Mouse (Mus musculus): ENCODE results near the gene Gtpbp3. TPM values are rescaled to one million over a fixed set of nuclear protein-coding genes. Genes with fewer than 3 reads are reported as not detected.

Gtpbp3 gene
- polyA plus RNA-seq, 1 experiment from 2014 or later, result 19.2 TPM

DNA sequence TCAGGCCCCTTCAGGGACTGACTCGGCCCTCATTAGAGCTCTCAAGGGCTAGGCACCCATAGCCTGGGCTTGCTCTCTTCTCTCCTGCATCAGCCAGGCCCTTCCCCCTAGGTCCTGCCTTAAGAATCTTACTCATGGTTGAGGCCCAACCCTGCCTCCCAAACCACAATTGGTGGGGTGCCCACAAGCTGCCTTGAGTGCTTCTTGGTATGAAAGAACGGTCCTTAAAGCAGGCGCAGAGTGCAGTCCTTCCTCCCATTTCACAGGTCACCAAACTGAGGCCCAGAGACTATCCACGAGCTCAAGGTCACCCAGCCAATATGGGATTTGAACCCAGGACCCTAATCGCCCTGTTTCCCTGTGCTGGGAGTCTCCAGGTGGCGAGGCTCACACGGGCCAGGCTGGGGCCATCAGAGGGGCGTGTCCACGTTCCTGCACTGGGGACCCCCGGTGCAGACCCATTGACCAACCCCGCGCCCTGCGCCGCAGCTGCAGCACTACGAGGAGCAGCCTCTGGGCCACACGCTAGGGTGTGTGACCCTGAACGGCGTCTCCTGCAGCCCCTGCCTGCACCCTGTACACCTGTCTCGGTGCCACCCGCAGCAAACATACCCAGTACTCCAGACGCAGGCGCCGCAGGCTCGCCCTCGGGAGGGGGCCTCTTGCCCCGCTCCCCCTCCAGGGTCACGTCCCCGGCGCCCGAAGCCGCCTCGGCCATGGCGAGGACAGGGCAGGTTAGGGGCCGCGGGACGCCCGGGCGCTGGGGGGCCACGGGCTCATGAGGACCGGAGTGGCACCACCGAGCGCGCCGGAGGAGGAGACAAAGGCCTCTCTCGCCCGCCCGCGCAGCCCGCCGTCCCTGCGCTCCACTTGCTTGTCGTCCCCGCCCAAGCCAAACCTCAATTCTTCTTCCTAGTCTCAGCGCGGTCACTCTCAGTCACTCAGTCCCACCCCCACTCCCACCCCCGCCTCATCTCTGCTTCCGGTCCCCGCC is 2.5 kb upstream of the Gtpbp3 start, which contains the start of gene Ano8:
TSS of gene Ano8 (minus strand) at position 822 of the 994 bp plus-strand sequence.
- Histone ChIP-seq H3K27ac (0 out of 2 replicates have a peak within 1 kb of the TSS, but pooled peaks have one; percentile 48), H3K9ac (peak within 1 kb of the TSS; percentile 81), H3K4me3 (peak within 1 kb of the TSS; percentile 73), H3K36me3 (peaks cover 23% of the 10 kb centered on the region), H3K9me3 (no peaks in the 10 kb centered on the region), H3K27me3 (no peaks in the 10 kb centered on the region), H3K4me2 (peak within 1 kb of the TSS; percentile 88), H3K4me1 (peaks cover 37% of the 10 kb centered on the region)
- WGBS, result 5% methylated on average over 53 of the region's 58 CpGs
- peak; percentile 22; the same call in 1 of the 2 replicates for ATAC-seq (ENCODE audit: insufficient number of reproducible peaks, low FRiP score, low TSS enrichment, low read depth)

DNA sequence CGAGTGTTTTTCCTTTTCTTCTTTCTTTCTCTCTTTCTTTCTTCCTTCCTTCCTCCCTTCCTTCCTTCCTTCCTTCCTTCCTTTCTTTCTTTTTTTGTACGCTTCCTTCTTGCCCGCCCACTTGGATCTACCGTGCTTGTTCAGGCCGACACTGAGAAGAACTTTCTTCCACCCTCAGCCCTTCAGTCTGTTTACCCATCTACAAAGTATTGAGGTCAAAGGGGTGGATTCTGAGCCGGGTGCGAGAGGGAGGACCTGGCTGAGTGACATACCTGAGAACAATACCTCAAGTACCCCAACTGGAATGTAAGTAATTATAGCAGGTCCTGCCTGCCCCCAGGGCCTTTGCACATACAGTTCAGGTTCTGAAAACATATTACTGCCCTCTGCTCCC is 1.8 kb upstream of the Gtpbp3 start:
- H3K27ac ChIP-seq, result 0 out of 2 replicates have a peak overlapping the region, but pooled peaks have one; percentile 38
- ATAC-seq (ENCODE audit: insufficient number of reproducible peaks, low FRiP score, low TSS enrichment, low read depth), result no peak
- H3K9me3 ChIP-seq, result no peaks in the 10 kb centered on the region
- 12% methylated on average over 7 of the region's 7 CpGs for WGBS
- peak overlapping the region; percentile 73 for H3K4me3 ChIP-seq
- no peaks in the 10 kb centered on the region for H3K27me3 ChIP-seq
- peaks cover 37% of the 10 kb centered on the region for H3K4me1 ChIP-seq
- H3K36me3 ChIP-seq, result peaks cover 23% of the 10 kb centered on the region
- peak overlapping the region; percentile 88 for H3K4me2 ChIP-seq
- no peak overlapping the region for H3K9ac ChIP-seq

DNA sequence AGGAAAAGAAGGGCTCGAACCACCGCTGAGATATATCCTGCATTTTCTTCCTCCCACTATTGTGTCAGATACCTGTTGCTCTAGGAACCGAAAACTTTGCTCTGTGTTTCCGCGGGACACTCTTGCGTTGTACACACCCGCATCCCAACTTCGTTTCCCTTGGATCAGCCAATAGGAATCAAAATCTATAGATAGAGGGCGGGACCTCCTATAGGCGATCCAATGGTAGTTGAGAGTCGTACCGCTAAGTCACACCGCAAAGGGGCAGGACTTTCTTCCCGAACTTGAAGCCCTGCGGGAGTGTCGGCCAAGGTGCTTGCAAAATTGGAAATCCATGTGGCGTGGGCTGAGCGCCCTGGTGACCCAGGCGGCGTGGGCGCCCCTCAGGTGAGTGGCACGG is 551 bp downstream of the Gtpbp3 start:
- H3K9ac ChIP-seq, result peak overlapping the region; percentile 67
- H3K4me1 ChIP-seq, result peaks cover 37% of the 10 kb centered on the region
- peak; percentile 87 for ATAC-seq (ENCODE audit: insufficient number of reproducible peaks, low FRiP score, low TSS enrichment, low read depth)
- peak overlapping the region; percentile 74 for H3K4me3 ChIP-seq
- H3K27me3 ChIP-seq, result no peaks in the 10 kb centered on the region
- H3K36me3 ChIP-seq, result peaks cover 34% of the 10 kb centered on the region
- H3K27ac ChIP-seq, result peak overlapping the region; percentile 94
- under 1% methylated on average over 22 of the region's 22 CpGs for WGBS
- no peaks in the 10 kb centered on the region for H3K9me3 ChIP-seq
- peak overlapping the region; percentile 97 for H3K4me2 ChIP-seq

DNA sequence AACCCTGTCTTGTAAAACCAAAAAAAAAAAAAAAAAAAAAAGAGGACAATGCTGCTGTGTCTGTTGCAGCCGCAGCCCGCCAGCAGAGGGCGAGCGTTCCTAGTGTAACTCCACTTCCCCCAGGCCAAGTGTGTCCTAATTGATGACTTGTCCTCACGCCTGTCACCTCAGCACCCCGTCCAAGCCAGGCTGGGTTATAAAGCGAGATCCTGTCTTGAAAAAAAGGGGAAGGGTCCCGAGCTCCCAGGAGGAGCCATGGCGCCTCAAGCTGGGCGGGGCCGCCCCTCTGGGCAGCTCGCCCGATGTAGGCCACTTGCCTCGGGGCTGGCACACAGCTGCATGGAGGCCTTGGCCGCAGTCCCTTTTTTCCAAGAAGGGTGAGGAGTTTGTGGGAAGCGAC is 7.1 kb downstream of the Gtpbp3 start:
- Histone ChIP-seq H3K27ac (peak overlapping the region; percentile 63; the same call in 1 of the 2 replicates), H3K36me3 (peaks cover 42% of the 10 kb centered on the region), H3K4me3 (0 out of 2 replicates have a peak overlapping the region, but pooled peaks have one; percentile 8), H3K4me1 (peaks cover 44% of the 10 kb centered on the region), H3K27me3 (no peaks in the 10 kb centered on the region), H3K9me3 (no peaks in the 10 kb centered on the region), H3K9ac (no peak overlapping the region), H3K4me2 (peak overlapping the region; percentile 39)
- peak; percentile 56 for ATAC-seq (ENCODE audit: insufficient number of reproducible peaks, low FRiP score, low TSS enrichment, low read depth)
- WGBS, result 9% methylated on average over 15 of the region's 16 CpGs

DNA sequence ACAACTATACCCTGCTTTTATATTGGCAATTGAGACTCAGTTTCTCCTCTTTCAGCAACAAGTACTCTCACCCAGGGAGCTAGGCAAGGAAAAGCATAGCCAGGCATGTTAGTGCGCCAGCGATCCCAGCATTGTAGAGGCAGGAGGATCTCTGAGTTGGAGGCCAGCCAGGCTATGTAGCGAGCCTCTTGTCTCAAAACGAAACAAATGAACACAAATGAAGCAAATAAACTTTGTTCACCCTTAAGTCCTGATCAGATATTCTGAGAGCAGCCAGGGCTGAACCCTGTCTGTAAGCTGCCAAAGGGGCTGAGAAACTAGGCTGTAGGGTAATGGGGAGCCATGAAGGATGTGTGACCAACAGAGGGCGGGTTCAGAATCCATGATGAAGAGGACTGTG is 7.9 kb downstream of the Gtpbp3 start:
- no peaks in the 10 kb centered on the region for H3K9me3 ChIP-seq
- WGBS, result 91% methylated on average over 5 of the region's 5 CpGs
- no peak for ATAC-seq (ENCODE audit: insufficient number of reproducible peaks, low FRiP score, low TSS enrichment, low read depth)
- no peak overlapping the region for H3K4me2 ChIP-seq
- H3K27ac ChIP-seq, result peak overlapping the region; percentile 67
- no peak overlapping the region for H3K4me3 ChIP-seq
- H3K9ac ChIP-seq, result no peak overlapping the region
- no peaks in the 10 kb centered on the region for H3K27me3 ChIP-seq
- peaks cover 34% of the 10 kb centered on the region for H3K36me3 ChIP-seq
- H3K4me1 ChIP-seq, result peaks cover 46% of the 10 kb centered on the region

DNA sequence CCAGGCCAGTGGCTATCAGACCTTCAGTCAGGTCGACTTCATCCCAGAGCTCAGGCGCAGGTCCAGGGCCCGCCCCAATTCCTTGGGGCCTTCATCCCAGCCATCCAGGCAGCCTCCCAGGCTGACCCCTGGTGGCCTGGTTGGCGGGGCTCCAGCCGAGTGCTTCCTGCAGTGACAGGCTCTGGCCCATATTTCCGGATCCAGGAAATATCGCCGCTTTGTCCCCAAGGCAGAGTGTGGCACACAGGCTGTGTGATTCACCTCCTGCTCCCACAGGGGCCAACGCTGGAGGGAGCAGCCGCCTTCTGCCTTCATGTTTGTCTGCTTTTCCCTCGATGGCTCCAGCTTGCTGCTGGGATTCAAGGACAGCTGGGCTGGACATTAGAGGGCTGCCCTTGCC is 8.6 kb downstream of the Gtpbp3 start:
- H3K27me3 ChIP-seq, result no peaks in the 10 kb centered on the region
- H3K4me2 ChIP-seq, result no peak overlapping the region
- H3K9me3 ChIP-seq, result no peaks in the 10 kb centered on the region
- peak overlapping the region; percentile 67 for H3K27ac ChIP-seq
- peaks cover 46% of the 10 kb centered on the region for H3K4me1 ChIP-seq
- peaks cover 28% of the 10 kb centered on the region for H3K36me3 ChIP-seq
- WGBS, result 39% methylated on average over 11 of the region's 11 CpGs
- ATAC-seq (ENCODE audit: insufficient number of reproducible peaks, low FRiP score, low TSS enrichment, low read depth), result no peak
- no peak overlapping the region for H3K4me3 ChIP-seq
- no peak overlapping the region for H3K9ac ChIP-seq

DNA sequence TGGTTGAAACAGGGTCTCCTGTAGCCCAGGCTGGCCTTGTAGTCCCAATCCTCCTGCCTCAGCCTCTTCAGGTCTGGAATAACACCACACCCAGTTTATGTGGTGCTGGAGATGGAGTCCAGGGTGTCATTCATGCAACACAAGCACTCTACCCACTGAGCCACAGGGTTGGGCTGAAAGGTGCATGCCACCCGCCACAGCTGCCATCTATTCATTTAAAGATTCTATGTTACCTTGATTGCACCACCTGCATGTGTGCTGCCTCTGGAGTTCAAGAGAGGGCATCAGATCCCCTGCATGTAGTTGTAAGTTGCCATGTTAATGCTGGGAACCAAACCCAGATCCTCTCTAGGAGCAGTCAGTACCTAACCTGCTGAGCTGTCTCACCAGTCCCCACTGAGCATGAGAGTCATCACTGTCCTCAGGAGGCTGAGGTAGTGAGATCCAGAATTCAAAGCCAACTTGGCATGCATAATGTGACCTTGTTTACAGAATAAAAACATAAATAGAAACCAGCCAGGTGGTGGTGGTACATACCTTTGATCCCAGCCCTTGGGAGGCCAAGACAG is 9.3 kb downstream of the Gtpbp3 start:
- ATAC-seq (ENCODE audit: insufficient number of reproducible peaks, low FRiP score, low TSS enrichment, low read depth), result no peak
- Histone ChIP-seq H3K27me3 (no peaks in the 10 kb centered on the region), H3K27ac (peak overlapping the region; percentile 43), H3K4me2 (no peak overlapping the region), H3K36me3 (peaks cover 22% of the 10 kb centered on the region), H3K4me1 (peaks cover 46% of the 10 kb centered on the region), H3K9ac (no peak overlapping the region), H3K4me3 (no peak overlapping the region), H3K9me3 (no peaks in the 10 kb centered on the region)
- 93% methylated on average over 1 of the region's 1 CpGs for WGBS

DNA sequence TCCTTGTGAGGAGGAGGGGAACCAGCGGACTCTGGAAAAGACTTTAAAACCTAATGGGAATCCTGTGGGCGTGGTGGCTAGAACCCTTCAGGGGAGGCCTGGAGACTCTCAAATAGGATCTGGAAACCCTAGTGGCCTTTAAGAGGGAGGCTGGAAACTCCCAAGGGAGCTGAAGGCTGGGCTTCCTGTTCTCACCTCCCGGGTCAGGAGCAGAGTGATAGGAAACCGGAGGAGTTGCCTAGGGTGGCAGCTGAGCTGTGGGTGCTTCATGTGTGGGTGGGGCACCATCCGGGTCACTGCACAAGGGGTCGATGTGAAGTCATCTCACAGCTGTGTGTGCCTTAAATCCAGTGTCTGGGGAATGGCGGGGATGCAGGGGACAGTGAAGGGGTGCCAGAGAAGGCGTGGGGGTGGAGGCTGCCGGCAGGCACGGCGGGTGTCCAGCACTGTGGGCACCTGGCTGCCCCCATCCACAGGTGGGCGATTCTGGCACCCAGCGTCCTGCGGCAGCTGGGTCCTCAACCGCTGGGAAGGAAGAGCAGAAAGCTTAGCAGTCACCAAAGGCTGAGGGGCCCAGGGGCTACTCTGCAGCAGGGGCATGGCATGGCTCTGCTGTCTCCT is 10.1 kb downstream of the Gtpbp3 start:
- Histone ChIP-seq H3K4me3 (no peak overlapping the region), H3K4me1 (peaks cover 46% of the 10 kb centered on the region), H3K9me3 (no peaks in the 10 kb centered on the region), H3K9ac (no peak overlapping the region), H3K27ac (peak overlapping the region; percentile 22), H3K27me3 (no peaks in the 10 kb centered on the region), H3K36me3 (peaks cover 14% of the 10 kb centered on the region), H3K4me2 (no peak overlapping the region)
- ATAC-seq (ENCODE audit: insufficient number of reproducible peaks, low FRiP score, low TSS enrichment, low read depth), result no peak
- WGBS, result 16% methylated on average over 15 of the region's 15 CpGs

DNA sequence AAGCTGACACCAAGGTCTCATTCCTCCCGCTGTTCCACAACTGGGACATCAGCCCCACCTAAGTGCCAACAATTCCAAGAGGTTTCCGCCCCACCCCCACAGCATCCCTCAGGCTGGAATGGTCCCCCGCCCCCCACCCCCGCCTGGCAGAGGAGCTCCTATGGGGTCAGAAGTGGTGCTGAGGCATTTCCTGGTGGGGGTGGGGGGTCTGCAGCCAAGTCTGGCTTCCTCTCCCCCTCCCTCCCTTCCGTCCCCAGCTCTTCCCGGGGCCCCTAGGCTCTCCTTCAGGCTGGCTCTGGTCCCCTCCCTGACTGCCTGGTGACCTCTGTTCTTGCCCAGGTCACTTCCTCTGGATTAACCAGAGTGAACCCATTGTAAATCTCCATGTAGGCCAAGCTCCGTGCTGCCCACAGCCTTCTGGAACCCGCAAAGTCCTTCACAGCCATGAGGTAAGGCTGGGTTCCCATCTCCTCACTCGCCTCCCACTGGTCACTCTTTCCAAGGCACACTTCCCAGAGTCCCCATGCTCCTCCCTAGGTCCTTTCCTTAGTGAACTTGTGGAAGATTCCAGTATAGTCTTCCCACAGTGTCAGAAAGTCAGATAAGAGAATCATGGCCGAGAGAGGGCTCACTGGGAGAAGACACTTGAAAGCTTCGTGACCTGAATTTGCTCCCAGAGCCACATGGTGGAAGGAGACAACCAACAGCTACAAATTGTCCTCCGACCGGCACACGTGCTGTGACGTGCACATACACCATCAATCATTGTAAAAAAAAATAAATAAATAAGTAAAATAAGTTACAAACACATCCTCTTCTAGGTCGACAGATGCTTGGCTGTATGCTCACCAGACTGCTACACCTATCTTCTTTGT is 11.2 kb downstream of the Gtpbp3 start:
- Histone ChIP-seq H3K36me3 (peaks cover 6% of the 10 kb centered on the region), H3K4me1 (peaks cover 46% of the 10 kb centered on the region), H3K4me2 (no peak overlapping the region), H3K27ac (peak overlapping the region; percentile 22), H3K27me3 (no peaks in the 10 kb centered on the region), H3K9me3 (no peaks in the 10 kb centered on the region), H3K4me3 (no peak overlapping the region), H3K9ac (no peak overlapping the region)
- WGBS, result 26% methylated on average over 16 of the region's 16 CpGs
- ATAC-seq (ENCODE audit: insufficient number of reproducible peaks, low FRiP score, low TSS enrichment, low read depth), result no peak

DNA sequence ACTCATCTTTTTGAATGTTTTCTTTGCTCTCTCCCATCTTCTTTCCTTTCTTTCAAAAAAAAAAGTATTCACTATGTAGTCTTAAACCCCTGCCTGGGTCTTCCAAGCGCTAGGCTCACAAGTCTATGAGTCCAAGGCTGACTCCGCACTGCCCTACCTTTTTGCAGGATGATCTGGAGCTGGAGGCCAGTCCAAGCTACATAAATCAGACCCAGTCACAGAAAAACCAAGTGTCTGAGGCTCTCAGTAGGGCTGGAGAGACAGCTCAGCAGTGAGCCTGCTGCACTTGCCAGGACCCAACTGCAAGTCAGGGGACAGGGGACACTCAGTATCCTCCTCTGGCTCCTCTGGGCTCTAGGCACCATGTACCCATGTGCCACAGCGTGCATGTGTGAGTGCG is 16.4 kb downstream of the Gtpbp3 start:
- peaks cover 41% of the 10 kb centered on the region for H3K27me3 ChIP-seq
- H3K9me3 ChIP-seq, result no peaks in the 10 kb centered on the region
- no peak overlapping the region for H3K4me3 ChIP-seq
- no peaks in the 10 kb centered on the region for H3K36me3 ChIP-seq
- H3K9ac ChIP-seq, result no peak overlapping the region
- 89% methylated on average over 4 of the region's 4 CpGs for WGBS
- H3K4me1 ChIP-seq, result peaks cover 16% of the 10 kb centered on the region
- no peak overlapping the region for H3K4me2 ChIP-seq
- no peak overlapping the region for H3K27ac ChIP-seq
- no peak for ATAC-seq (ENCODE audit: insufficient number of reproducible peaks, low FRiP score, low TSS enrichment, low read depth)

DNA sequence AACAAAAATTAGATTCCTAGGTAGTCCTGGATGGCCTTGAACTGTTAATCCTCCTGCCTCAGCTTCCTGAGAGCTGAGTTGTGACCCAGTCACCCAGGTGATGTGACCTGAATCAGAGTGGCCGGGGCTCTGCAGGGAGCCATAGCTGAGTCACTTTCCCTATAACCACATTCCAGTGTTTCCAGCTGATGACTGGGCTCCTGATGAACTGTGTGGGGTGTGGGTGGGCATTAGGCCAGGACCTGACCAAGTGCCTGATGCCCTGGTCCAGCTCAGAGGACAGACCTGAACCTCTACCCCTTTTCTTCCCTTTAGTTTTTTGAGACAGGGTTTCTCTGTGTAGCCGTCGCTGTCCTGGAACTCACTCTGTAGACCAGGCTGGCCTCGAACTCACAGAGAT is 17.4 kb downstream of the Gtpbp3 start:
- 93% methylated on average over 4 of the region's 4 CpGs for WGBS
- Histone ChIP-seq H3K4me1 (peaks cover 15% of the 10 kb centered on the region), H3K36me3 (no peaks in the 10 kb centered on the region), H3K27me3 (peaks cover 49% of the 10 kb centered on the region), H3K4me3 (no peak overlapping the region), H3K9me3 (no peaks in the 10 kb centered on the region), H3K4me2 (no peak overlapping the region), H3K27ac (no peak overlapping the region), H3K9ac (no peak overlapping the region)
- ATAC-seq (ENCODE audit: insufficient number of reproducible peaks, low FRiP score, low TSS enrichment, low read depth), result no peak
